Mouse (Mus musculus): ENCODE data around the gene Tmem63a.

- no peak for TF ChIP-seq POLR2A (IDR thresholded peaks at IDR 0.05; ENCODE audit: borderline replicate concordance, low read depth, low read length)
- TF ChIP-seq CTCF (IDR thresholded peaks at IDR 0.05; ENCODE audit: low read depth, low read length): no peak
Observed at GRCm38 (mm10) chr1:180965786-180966185, 23.6 kb downstream of the Tmem63a start.

Data from bone marrow macrophage, adult 2 months (primary cell).